Comparison of ENCODE assay signal across 8 mouse cellular contexts in the genomic region with DNA sequence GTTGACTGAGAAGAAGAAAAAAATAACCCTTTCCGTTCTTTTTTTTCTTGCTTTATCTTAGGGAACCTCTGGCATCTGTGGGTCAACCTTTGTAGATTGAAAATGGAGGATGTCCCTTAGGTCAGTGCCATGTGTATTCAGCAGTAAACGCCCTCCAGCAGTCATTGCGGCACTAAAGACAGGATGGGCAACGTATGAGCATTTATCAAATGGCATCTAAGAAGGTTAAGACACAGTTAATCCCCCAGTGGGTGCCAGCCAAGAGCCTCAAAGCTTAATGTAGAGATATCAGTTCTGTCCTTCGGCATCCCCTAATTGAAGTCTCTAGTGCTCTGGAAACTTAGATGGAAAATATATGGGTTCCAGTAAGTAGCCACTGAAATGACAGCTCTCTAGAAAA. TPM values are rescaled to one million over a fixed set of nuclear protein-coding genes. Genes with fewer than 3 reads are reported as not detected.
DNase-seq lines count a peak whose midpoint lies in the region; ATAC-seq and TF ChIP-seq lines count a peak whose summit lies in the region.

No protein-coding gene starts in this region.

- no peak for TF ChIP-seq CTCF in lung, embryonic 14.5 days (IDR thresholded peaks at IDR 0.05; ENCODE audit: low read depth)
- TF ChIP-seq CTCF in olfactory bulb, adult 2 months (IDR thresholded peaks at IDR 0.05; ENCODE audit: insufficient read depth, low read depth, low read length), result no peak

- no peak for ATAC-seq in lung, embryonic 14.5 days (ENCODE audit: insufficient read depth)
- ATAC-seq in forebrain, embryonic 11.5 days (replicated peaks; ENCODE audit: low FRiP score), result no peak
- ATAC-seq in limb, embryonic 11.5 days (ENCODE audit: insufficient number of reproducible peaks, low FRiP score, low TSS enrichment, low read depth), result no peak
- ATAC-seq in CD4-positive, CD25-positive, alpha-beta regulatory T cell, adult 4 months, result no peak

- 35% methylated on average over 5 of the region's 5 CpGs for WGBS in lung, embryonic 14.5 days
- WGBS in forebrain, embryonic 11.5 days, result 56% methylated on average over 5 of the region's 5 CpGs
- 61% methylated on average over 5 of the region's 5 CpGs for WGBS in limb, embryonic 11.5 days
- WGBS in olfactory bulb, adult 2 months, result 32% methylated on average over 5 of the region's 5 CpGs

- peaks cover 32% of the 10 kb centered on the region for H3K4me1 ChIP-seq in lung, embryonic 14.5 days (ENCODE audit: insufficient read depth)
- H3K4me1 ChIP-seq in forebrain, embryonic 11.5 days (replicated peaks; ENCODE audit: control insufficient read depth, insufficient read depth, low read length), result peaks cover 16% of the 10 kb centered on the region
- peaks cover 26% of the 10 kb centered on the region for H3K4me1 ChIP-seq in limb, embryonic 11.5 days (ENCODE audit: control insufficient read depth, insufficient read depth, low read length)
- H3K4me1 ChIP-seq in olfactory bulb, adult 2 months (ENCODE audit: control insufficient read depth, insufficient read depth, low read length), result peaks cover 11% of the 10 kb centered on the region

- no peaks in the 10 kb centered on the region for H3K9me3 ChIP-seq in lung, embryonic 14.5 days (ENCODE audit: low read depth, low read length)
- H3K9me3 ChIP-seq in forebrain, embryonic 11.5 days (ENCODE audit: control insufficient read depth, low read length), result no peaks in the 10 kb centered on the region
- H3K9me3 ChIP-seq in limb, embryonic 11.5 days (ENCODE audit: control insufficient read depth, low read length), result no peaks in the 10 kb centered on the region

- H3K9ac ChIP-seq in lung, embryonic 14.5 days, result no peak overlapping the region
- no peak overlapping the region for H3K9ac ChIP-seq in forebrain, embryonic 11.5 days (ENCODE audit: low read length)
- peak overlapping the region; percentile 74; the same call in 1 of the 2 replicates for H3K9ac ChIP-seq in limb, embryonic 11.5 days (ENCODE audit: low read length)

- 0 out of 2 replicates have a peak, but pooled peaks cover 4% of the 10 kb centered on the region for H3K36me3 ChIP-seq in lung, embryonic 14.5 days (ENCODE audit: insufficient read depth)
- H3K36me3 ChIP-seq in forebrain, embryonic 11.5 days (ENCODE audit: control insufficient read depth, insufficient read depth, low read length), result no peaks in the 10 kb centered on the region
- no peaks in the 10 kb centered on the region for H3K36me3 ChIP-seq in limb, embryonic 11.5 days (ENCODE audit: control insufficient read depth, insufficient read depth, low read length)

- H3K27ac ChIP-seq in lung, embryonic 14.5 days (ENCODE audit: low read depth), result peak overlapping the region; percentile 69; the same call in 1 of the 2 replicates
- H3K27ac ChIP-seq in forebrain, embryonic 11.5 days (ENCODE audit: low read depth, low read length), result no peak overlapping the region
- H3K27ac ChIP-seq in limb, embryonic 11.5 days (replicated peaks; ENCODE audit: low read depth, low read length), result no peak overlapping the region
- peak overlapping the region; percentile 60; the same call in 1 of the 2 replicates for H3K27ac ChIP-seq in olfactory bulb, adult 2 months (ENCODE audit: insufficient read depth, low read depth, low read length)

- peak overlapping the region; percentile 99 for H3K4me2 ChIP-seq in lung, embryonic 14.5 days
- H3K4me2 ChIP-seq in forebrain, embryonic 11.5 days (ENCODE audit: low read depth, low read length, severe bottlenecking), result peak overlapping the region; percentile 61
- H3K4me2 ChIP-seq in limb, embryonic 11.5 days (ENCODE audit: low read depth, severe bottlenecking), result peak overlapping the region; percentile 77

- no peak for DNase-seq in lung, embryonic 14.5 days
- no peak for DNase-seq in lung, postnatal 36 days
- DNase-seq in forebrain, embryonic 11.5 days (ENCODE audit: low spot score), result no peak
- DNase-seq in limb, embryonic 11.5 days (ENCODE audit: low spot score), result no peak
- no peak for DNase-seq in embryo, embryonic 10 days (ENCODE audit: low spot score)
- DNase-seq in thymus, postnatal 10 days (ENCODE audit: low spot score in 2 of 2), result no peak

- no peaks in the 10 kb centered on the region for H3K27me3 ChIP-seq in lung, embryonic 14.5 days (ENCODE audit: insufficient read depth, low read length)
- H3K27me3 ChIP-seq in forebrain, embryonic 11.5 days (ENCODE audit: control insufficient read depth, insufficient read depth, low read length), result no peaks in the 10 kb centered on the region
- no peaks in the 10 kb centered on the region for H3K27me3 ChIP-seq in limb, embryonic 11.5 days (ENCODE audit: control insufficient read depth, insufficient read depth, low read length)

- H3K4me3 ChIP-seq in lung, embryonic 14.5 days (ENCODE audit: low read depth, low read length), result peak overlapping the region; percentile 66; the same call in 1 of the 2 replicates
- H3K4me3 ChIP-seq in forebrain, embryonic 11.5 days (ENCODE audit: low read depth, low read length), result peak overlapping the region; percentile 62; the same call in 1 of the 2 replicates
- H3K4me3 ChIP-seq in limb, embryonic 11.5 days (ENCODE audit: low read depth, low read length), result peak overlapping the region; percentile 65; the same call in 1 of the 2 replicates
- H3K4me3 ChIP-seq in olfactory bulb, adult 2 months (ENCODE audit: insufficient read depth, low read depth, low read length), result no peak overlapping the region

- TF ChIP-seq POLR2A in olfactory bulb, adult 2 months (IDR thresholded peaks at IDR 0.05; ENCODE audit: insufficient read depth, low read depth, low read length), result no peak

RNA-seq across cellular contexts. Expression of a gene that starts 0.7 kb away (rescaled TPM):
- 110 and 119 TPM in 2 replicates for polyA plus RNA-seq in lung, embryonic 14.5 days (2014; fragmentation: Nextera tagmentation; extraction: Ambion mirVana)
- polyA plus RNA-seq in forebrain, embryonic 11.5 days (2014; fragmentation: Nextera tagmentation; extraction: Ambion mirVana), result 39.2 and 39.6 TPM in 2 replicates
- polyA plus RNA-seq in limb, embryonic 11.5 days (2014; fragmentation: Nextera tagmentation; extraction: Ambion mirVana), result 62.1 and 64.9 TPM in 2 replicates
- polyA plus RNA-seq in olfactory bulb, adult 2 months (2012; ENCODE audit: insufficient read depth, insufficient read length, low replicate concordance, missing spikeins), result 141 and 206 TPM in 2 replicates
- polyA plus RNA-seq in CD4-positive, CD25-positive, alpha-beta regulatory T cell, adult 4 months (2017; shearing (Covaris generic)), result 10 to 100 TPM; 50.7 to 52.1 TPM

Comparison
In these comparisons a context has a peak if more than half of its experiments do, and no peak if none do; other contexts are left out.
1. H3K27ac ChIP-seq: peak in lung, embryonic 14.5 days (single experiment) and olfactory bulb, adult 2 months (single experiment); none in forebrain, embryonic 11.5 days (single experiment) and limb, embryonic 11.5 days (single experiment).
2. Peak in every context shown above with its lines, with median percentiles within 50 percentile points of each other: H3K4me2 ChIP-seq.